Mouse (Mus musculus) right cerebral cortex, postnatal 4 days (tissue): ENCODE measurements around the gene Myzap.
"Not testable (repeated sequence)": the region's sequence is repeated elsewhere in the genome, so short reads cannot be mapped to it uniquely, and the experiment has no call there.

ENCODE experiments used
- DNase-seq: peaks from one replicate; pipeline ENCODE4 v3.0.0-alpha.2; 2022

The Myzap gene

DNA sequence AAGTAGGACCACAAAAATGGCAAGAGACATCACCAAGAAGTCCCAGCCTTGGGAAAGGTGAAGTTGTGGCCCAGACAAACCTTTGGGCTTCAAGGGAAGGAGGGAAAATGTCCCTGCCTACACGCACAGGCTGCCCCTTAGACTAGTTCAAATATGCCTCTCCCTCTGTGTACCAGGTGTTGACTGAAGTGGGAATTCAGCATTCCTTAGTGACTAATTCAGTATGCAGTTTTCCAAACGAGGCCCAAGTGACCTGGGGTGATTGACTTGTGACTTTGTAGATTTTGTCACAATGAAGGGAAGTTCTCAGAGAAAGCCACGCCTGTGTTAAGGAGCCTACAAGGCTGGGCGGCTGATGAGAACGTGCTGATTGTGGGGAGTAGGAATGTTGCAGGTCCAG, 49.9 kb downstream of the Myzap start:
- no peak for DNase-seq

DNA sequence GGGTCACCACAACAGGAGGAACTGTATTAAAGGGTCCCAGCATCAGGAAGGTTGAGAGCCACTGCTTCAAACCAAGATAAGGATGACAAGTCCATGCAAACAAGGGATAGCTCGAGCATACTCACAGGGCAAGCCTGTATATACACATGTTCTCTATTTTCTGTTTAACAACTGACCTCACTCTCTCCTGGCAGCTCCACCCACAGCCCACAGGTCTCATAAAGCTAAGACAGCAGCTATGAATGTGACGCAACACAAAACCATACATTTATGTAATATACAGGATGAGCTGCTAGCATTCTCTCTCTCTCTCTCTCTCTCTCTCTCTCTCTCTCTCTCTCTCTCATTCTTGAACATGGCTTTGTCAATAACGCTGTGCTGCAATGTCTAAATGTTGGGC, 51.4 kb downstream of the Myzap start:
- DNase-seq = no peak

DNA sequence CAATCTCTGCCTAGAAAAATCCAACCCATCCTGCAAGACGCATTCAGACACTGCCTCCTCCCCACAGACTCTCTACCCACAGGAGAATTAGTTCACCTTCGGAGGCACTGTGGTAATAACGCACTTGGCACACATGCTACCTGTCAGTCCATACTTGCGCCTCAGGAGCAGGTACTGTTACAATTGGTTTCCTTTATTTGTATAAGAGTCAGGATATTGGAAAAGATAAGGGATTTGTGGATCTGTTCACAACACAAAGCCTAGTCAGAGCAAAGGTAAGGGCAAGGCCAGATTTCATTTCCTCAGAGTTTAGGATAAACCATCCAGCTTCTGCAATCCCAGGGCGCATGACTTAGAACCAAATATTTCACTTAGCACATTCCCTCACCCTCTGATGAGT, 56.4 kb downstream of the Myzap start:
- DNase-seq = no peak

DNA sequence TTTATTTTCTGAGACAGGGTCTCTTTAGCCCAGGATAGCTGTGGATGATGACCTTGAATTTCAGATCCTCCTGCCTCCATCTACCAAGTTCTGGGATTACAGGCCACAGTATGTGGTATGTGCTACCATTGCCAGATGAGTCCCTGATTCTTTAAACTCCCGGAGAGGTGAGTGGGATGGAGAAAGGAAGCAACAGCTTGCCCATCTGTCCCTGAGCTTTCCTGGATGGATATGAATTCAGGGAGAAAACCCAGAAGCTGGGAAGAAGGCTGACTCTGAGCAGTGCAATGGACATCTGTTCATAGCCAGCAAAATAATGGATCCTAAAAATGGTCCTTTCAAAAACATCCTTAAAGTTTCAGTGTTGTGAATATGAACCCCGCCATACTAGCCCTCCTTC, 57.1 kb downstream of the Myzap start:
- no peak for DNase-seq

GRCm38 (mm10) chr9:71529960-71530359, 62.2 kb downstream of the Myzap start:
- DNase-seq = peak; percentile 8

DNA sequence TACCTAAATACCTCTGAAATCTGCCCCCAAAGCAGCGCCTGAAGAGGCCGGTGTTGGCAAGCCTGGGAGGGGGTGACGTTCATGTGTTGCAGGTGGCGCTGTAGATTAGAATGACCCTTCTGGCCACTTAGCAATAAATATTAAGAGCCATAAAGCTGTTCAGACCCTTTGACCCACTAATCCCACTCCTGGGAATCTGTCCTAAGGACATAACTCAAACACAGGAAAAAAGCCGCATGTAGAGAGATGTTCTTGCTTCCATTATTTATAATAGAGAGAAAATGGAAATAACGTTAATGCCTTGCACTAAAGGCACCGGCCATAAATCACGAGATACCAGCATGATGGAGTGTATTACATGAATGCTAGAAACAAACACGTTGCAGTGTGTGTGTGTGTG, 64.7 kb downstream of the Myzap start:
- no peak for DNase-seq

DNA sequence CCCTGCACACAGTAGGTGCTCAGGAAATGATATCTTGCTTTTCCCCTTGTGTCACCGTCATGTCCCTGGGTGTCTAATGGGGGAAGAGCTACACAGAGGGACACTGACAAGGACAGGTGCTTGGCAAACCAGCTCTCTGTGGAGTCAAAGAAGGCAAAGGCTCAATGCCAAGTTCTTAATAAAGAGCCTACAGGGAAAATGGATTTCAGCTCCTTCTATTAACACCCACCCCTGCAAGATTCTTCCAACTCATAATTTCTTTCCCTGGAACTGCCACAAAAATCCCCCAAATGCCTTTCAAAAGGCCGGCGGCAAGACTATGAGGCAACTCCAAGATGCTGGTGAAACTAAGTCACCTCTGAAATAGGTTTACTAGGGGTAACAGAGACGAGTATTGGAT, 68.3 kb downstream of the Myzap start:
- no peak for DNase-seq

GRCm38 (mm10) chr9:71519836-71520235, 72.3 kb downstream of the Myzap start:
- no peak for DNase-seq

DNA sequence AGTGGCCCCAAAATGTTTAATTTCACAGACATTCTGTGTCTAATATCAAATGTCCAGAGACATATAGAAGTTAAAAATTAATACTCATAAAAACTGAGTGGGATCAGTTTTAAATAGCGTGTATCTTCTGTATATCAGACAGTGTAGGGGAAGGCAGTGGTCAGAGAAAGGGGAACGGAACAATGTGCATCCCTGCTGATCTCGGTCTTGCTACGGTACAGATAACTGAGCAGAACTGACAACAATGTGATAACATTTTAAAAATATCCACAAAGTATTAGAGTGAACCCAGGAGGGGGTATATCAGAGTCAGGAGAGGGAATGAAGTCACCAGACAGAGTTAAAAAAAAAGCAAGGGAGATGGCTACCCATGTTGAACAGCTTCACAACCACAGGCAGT, 74.7 kb downstream of the Myzap start:
- no peak for DNase-seq

DNA sequence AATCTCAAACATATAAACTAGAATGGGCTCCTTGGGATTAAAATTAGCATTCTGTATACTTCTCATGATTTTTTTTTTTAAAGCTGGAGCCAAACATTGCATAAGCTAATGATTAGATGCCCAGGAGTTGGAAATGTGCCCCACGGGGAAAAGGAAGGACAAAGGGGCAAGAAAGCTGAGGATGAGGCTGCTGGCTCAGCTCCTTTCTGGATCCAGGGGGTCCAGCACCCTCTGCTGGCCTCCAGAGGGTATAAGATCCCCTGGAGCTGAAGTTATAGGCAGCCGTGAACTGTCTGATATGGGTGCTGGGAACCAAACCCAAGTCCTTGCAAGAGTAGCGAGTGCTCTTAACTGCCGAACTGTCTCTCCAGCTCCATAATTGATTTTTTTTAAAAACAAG, 76.3 kb downstream of the Myzap start:
- DNase-seq = no peak

GRCm38 (mm10) chr9:71513566-71513965, 78.6 kb downstream of the Myzap start:
- DNase-seq = no peak

- DNase-seq = no peak
Measured at GRCm38 (mm10) chr9:71512899-71513298, 79.3 kb downstream of the Myzap start.

DNA sequence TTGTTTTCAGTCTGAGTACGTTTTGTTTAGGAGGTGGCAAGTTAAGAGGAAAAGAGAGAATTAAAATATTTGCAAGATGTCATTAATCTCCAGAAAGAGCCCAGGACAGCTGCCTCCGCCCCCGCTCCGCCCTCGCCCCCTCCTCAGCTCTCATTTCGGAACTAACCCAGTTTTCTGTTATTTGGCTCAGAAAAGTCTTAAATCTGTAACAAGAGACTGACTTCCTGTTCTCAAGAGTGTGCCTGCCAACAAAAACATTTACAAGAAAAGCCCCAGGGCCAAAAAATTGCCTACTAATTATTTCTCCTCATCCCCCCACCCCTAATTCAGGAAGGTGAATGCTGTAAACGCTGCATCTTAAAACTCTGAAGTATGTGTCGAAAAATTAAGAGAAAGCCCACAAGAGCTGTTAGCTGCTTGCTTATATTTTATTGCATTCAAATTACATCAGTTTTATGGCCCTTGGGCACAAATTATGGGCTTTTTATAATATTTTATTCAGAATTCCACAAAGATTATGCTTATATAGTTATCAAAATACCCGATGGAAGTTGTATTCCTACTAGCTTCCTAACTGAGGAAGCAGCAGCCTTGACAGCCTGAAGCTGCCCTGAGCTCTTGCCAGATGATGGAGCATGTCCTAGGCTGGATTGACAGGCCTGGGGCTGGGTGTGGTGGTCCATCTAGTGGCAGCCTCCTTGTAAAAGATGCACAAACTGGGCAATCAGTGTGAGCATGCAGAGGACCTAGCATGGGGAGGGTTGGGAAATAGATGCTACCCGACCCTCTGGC, 93.6 kb downstream of the Myzap start:
- DNase-seq = no peak

DNA sequence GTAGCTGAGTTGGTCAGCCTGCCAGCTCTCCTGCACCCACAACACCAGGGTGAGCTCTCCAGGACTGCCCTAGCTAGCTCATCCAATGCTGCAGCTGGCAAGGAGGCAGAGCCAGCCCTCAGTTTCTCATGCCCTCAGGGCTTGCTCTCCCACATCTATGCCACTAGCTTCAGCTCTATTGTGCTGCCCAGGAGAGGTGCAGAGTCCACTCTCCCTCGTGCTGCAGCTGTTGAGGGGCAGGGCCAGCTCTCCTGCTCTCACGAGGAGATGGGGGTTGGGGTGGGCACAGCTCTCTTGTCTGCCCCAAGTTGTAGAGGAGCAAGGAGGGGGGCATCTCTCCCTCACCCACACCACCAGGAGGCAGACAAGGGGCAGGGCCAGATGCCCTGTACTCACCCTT, 95.5 kb downstream of the Myzap start:
- no peak for DNase-seq

GRCm38 (mm10) chr9:71493771-71494170, 98.4 kb downstream of the Myzap start:
- DNase-seq = no peak

DNA sequence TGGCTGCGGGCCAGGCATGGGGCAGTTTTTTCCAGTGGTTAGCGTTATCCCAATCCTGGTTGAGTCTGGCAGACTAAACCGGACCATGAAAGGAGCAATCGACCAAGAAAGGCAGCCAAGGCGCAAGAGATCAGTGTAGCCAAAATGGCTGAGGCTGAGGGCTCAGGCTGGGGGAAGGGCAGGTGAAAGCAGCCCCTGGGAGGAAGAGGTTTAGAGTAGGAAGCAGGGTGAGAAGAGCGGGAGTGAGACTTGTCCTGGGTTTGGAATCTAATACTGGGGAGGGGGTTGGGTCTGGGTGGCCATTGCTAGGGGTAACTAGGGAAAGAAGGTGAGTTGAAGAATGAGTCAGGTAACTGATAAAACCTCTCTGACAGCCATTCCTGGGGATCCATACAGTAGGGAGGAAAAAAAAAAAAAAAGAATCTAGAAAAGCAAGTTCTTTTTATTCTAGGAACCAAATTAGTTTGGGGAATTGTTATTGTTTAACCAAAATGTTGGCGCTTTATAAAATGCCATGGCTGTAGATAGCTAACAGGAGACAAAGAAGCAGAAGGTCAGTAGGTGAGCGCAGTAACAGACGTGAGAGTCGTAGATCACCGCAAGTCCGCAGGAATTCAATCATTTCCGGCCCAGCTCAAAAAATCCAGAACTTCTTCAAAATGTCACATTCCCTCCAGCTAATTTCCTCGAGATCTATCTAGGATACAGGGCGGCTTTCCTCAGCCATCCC, 99.7 kb downstream of the Myzap start:
- no peak for DNase-seq

DNA sequence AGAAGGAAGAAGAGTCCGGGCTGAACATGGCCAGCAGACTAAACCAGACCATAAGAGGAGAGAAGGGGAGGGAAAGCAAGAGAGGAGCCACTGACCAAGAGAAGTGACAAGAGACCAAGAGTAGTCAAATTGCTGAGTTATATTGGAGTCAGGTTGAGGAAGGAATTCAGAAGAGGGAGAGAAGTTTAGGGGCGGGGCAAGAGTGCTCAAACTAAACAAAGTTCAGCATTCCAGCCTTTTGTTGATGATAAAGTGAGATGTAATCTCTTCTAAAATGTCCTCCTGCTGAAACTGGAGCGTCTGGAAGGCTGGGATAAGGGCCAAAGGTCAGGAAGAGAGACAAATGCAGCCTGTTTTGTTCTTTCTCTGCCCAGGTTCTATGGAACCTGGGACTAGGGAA, 102.1 kb downstream of the Myzap start:
- DNase-seq = no peak

- no peak for DNase-seq
Measured at GRCm38 (mm10) chr9:71486127-71486526, 106.0 kb downstream of the Myzap start.

DNA sequence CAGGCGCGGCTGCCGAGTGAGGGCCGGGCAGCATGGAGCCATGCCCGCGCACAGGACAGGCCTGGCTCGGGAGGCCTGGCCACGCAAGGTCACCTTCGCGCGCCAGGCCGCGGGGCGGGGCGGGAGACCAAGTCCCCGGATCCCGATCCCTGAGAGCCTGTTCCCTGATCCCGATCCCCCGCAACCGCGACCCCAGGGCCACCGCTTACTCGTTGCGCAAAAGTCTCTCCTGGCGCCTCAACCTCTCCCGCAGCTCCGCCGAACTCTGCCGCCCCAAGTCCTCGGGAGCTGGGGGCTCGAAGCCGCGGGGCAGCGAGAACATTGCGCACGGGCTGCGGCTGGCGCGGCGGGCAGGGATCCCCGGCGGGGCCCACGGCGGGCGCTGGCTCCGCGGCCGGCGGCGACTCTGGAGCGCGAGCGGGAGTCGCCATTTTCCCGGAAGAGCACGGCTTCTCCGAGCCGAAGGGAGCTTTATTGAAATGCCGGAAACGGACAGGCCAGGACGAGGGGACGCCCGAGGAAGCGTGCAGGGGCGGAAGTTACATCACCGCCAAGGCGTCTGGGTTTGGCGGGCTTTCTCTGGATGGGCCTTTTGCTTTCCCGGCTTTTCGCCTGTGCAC, 106.6 kb downstream of the Myzap start, which contains the start of gene Polr2m:
TSS of gene Polr2m (minus strand) at position 461 of the 620 bp plus-strand sequence.
- DNase-seq = peak; percentile 89

- DNase-seq = no peak
Measured at GRCm38 (mm10) chr9:71484871-71485474, 107.2 kb downstream of the Myzap start.

DNA sequence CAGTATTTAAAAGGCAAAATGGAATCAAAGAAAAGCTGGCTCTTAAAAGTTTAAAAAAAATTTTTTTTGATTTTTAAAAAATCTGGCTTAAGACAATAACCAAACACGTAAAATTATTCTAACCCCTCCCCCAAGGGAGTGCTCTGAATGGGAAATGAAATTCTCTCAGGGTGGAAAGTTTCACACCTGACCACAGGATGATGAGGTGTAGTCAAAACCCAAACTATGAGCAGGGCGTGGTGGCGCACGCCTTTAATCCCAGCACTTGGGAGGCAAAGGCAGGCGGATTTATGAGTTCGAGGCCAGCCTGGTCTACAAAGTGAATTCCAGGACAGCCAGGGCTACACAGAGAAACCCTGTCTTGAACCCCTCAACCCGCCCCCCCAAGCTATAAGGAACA, 108.3 kb downstream of the Myzap start:
- not testable (repeated sequence) for DNase-seq

- no peak for DNase-seq
Measured at GRCm38 (mm10) chr9:71480305-71480704, 111.9 kb downstream of the Myzap start.

DNA sequence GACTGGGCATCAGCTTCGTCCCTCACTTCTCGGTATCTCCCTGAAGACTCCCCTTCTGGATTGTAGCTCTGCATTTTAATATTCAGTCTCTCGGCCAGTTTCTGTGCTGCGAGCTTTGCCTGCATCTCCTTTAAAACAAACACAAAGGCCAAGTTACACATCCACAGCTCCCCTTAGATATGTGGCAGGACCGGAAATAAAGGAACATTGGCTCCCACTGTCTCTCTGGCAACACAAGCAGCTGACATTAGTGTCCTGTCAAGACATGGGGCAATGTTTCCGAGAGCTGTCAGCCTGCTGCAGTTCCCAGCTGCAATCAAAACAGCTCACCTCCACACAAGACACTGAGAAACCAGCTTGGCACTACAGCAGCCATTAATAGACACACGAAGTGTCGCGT, 112.7 kb downstream of the Myzap start:
- DNase-seq = no peak

DNA sequence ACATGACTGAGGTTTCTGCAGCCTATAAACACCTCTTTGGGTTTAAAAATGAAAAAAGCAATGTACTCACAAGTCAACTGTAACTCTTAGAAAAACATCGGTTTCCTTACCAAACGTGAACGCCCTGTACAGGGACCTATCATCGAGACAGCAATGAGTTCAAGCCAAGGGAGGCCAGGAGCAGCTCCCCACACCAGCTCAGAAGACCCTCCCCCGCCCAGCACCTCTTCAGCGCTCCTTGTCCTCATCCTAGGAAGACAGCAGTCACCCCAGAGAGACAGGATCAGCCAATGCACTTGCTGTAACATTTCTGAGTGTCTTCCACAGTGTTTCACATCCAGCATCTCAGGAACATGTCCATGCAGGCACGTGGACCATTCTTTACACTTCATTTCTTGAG, 113.6 kb downstream of the Myzap start:
- DNase-seq = no peak
